Mouse (Mus musculus): ENCODE data around the gene Fam49a. TPM values are rescaled to one million over a fixed set of nuclear protein-coding genes. Genes with fewer than 3 reads are reported as not detected.

Fam49a gene
- total and polyA plus RNA-seq, 2 experiments from 2014 or later: 55.5 to 67.1 TPM

DNA sequence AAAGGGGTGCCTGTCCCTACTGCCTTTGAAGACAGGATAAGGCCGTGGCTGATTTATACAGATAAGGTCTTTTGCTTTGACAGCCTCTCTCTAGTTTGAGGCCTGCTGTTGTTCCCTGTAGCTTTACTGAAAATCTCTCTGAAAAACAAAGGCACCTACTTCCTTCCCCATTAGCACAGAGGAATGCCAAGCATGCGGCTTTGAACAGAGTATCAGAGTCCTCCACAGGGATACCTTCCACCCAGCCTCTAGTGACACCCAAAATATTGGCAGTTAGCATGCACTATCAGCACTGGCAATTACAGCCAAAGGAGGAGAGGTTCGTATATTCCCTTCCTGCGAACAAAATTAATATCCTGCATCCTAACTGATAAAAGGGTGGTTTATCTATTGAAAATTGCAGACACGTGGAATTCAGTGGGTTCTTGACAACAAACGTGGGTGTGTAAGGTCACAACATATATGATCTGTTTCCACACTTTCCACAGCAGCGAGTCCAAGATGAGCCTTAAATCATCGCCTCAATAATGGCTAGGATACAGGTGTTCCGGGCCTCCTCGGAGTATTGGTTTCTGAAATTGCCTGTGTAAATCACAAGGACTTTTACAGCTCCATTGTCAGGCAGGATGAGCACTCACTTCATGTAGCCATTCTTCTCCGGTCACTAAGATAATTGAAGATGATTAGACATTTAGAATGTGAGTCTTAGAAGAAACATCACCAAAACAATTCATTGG, 90.0 kb downstream of the Fam49a start:
- Histone ChIP-seq H3K27ac (0 out of 2 replicates have a peak overlapping the region, but pooled peaks have one; percentile 11), H3K4me2 (ENCODE audit: low read depth, low read length) (no peak overlapping the region)

DNA sequence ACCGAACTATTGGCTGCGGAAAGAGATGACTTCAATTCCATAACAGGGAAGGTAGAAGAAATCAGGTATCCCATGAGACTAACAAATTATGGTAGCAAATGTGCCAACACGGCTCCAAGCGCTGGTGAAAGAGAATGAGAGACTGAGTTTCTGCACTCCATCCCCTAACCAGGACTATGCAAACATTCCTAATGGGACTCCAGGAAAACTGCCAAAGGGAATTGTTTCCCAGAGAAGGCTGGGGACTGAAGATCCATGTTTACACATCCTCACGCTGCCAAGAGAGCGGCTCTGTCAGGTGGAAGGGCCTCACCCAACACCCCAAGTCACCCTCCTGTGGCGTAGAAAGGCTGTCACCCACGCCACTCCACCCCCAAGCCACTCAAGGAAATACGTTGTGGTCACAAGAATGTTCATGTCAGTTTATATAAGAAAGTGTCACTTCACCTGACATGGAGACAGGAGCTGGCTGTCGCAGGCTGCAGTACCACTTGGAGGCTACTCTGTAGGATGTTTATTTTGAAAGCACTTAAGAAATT, 92.2 kb downstream of the Fam49a start:
- no peaks in the 10 kb centered on the region for H3K36me3 ChIP-seq (ENCODE audit: insufficient read depth, low read length)
- H3K4me1 ChIP-seq (ENCODE audit: insufficient read depth, low read length): peaks cover 5% of the 10 kb centered on the region
- H3K4me3 ChIP-seq (ENCODE audit: low read length): no peak overlapping the region
- ATAC-seq (no peak), DNase-seq (ENCODE audit: low spot score) (no peak)
- no peak overlapping the region for H3K4me2 ChIP-seq (ENCODE audit: low read depth, low read length)
- H3K9me3 ChIP-seq (ENCODE audit: low read length): no peaks in the 10 kb centered on the region
- H3K9ac ChIP-seq (replicated peaks; ENCODE audit: low read length): no peak overlapping the region
- H3K27me3 ChIP-seq (ENCODE audit: insufficient read depth, low read length): no peaks in the 10 kb centered on the region
- no peak for TF ChIP-seq CTCF (IDR thresholded peaks at IDR 0.05; ENCODE audit: low read depth)
- WGBS: 71% methylated on average over 10 of the region's 10 CpGs
- H3K27ac ChIP-seq: no peak overlapping the region

More for the DNA sequence above, 90.0 kb downstream of the Fam49a start:
- ATAC-seq: no peak
- H3K4me3 ChIP-seq (ENCODE audit: low read length): no peak overlapping the region
- no peak for DNase-seq (ENCODE audit: low spot score)
- 73% methylated on average over 11 of the region's 11 CpGs for WGBS
- H3K27me3 ChIP-seq (ENCODE audit: insufficient read depth, low read length): no peaks in the 10 kb centered on the region
- no peaks in the 10 kb centered on the region for H3K36me3 ChIP-seq (ENCODE audit: insufficient read depth, low read length)
- H3K4me1 ChIP-seq (ENCODE audit: insufficient read depth, low read length): peaks cover 5% of the 10 kb centered on the region
- no peaks in the 10 kb centered on the region for H3K9me3 ChIP-seq (ENCODE audit: low read length)
- no peak overlapping the region for H3K9ac ChIP-seq (replicated peaks; ENCODE audit: low read length)
- TF ChIP-seq CTCF (IDR thresholded peaks at IDR 0.05; ENCODE audit: low read depth): no peak

DNA sequence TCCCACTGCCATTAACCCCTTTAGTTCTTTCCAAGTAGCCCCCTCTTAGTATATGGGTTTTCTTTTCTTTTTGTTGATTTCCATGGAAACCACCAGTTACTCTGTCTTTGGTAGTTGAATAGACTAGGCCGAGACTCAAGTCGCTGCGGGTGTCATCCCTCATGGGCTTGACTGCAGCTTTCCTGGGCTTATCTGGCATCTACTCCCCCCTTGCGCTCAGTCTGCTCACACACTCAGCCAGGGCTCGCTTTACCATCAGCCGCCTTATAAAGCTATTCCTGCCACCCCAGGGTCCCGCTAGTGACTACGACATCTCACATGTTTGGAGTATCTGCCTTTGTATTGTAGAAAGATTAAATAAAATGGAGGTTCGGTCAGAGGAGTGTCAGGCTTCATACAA, 94.1 kb downstream of the Fam49a start:
- H3K36me3 ChIP-seq (ENCODE audit: insufficient read depth, low read length): no peaks in the 10 kb centered on the region
- H3K4me3 ChIP-seq (ENCODE audit: low read length): no peak overlapping the region
- H3K9me3 ChIP-seq (ENCODE audit: low read length): no peaks in the 10 kb centered on the region
- peak; percentile 12 for DNase-seq (ENCODE audit: low spot score)
- peak overlapping the region; percentile 36; the same call in 1 of the 2 replicates for H3K27ac ChIP-seq
- WGBS: 54% methylated on average over 9 of the region's 9 CpGs
- no peaks in the 10 kb centered on the region for H3K27me3 ChIP-seq (ENCODE audit: insufficient read depth, low read length)
- peaks cover 5% of the 10 kb centered on the region for H3K4me1 ChIP-seq (ENCODE audit: insufficient read depth, low read length)
- no peak for TF ChIP-seq CTCF (IDR thresholded peaks at IDR 0.05; ENCODE audit: low read depth)
- no peak overlapping the region for H3K4me2 ChIP-seq (ENCODE audit: low read depth, low read length)
- peak; percentile 43; the same call in 1 of the 2 replicates for ATAC-seq
- H3K9ac ChIP-seq (replicated peaks; ENCODE audit: low read length): no peak overlapping the region

DNA sequence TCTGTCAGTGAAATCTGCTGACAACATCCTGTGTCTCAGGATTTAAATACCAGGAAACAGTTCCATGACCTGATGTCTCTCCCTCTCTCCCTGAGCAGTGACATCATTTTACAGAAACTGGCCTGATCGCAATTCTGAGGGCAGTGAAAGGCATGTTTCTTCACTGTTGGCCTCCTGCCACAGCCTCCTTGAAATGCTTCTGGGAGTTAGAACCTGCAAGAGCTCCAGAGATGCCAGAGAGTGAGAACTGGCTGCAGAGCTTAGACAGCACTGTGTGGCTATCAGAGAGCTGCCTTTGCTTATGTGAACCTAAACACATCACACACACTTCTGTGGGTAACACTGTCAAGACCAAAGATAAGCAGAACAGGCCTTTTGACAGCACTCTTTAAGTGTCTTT, 94.5 kb downstream of the Fam49a start:
- peak; percentile 60 for ATAC-seq
- no peaks in the 10 kb centered on the region for H3K9me3 ChIP-seq (ENCODE audit: low read length)
- H3K36me3 ChIP-seq (ENCODE audit: insufficient read depth, low read length): no peaks in the 10 kb centered on the region
- H3K9ac ChIP-seq (replicated peaks; ENCODE audit: low read length): no peak overlapping the region
- peaks cover 5% of the 10 kb centered on the region for H3K4me1 ChIP-seq (ENCODE audit: insufficient read depth, low read length)
- no peak overlapping the region for H3K4me2 ChIP-seq (ENCODE audit: low read depth, low read length)
- no peak overlapping the region for H3K4me3 ChIP-seq (ENCODE audit: low read length)
- H3K27ac ChIP-seq: peak overlapping the region; percentile 36; the same call in 1 of the 2 replicates
- TF ChIP-seq CTCF (IDR thresholded peaks at IDR 0.05; ENCODE audit: low read depth): no peak
- no peaks in the 10 kb centered on the region for H3K27me3 ChIP-seq (ENCODE audit: insufficient read depth, low read length)
- 33% methylated on average over 1 of the region's 1 CpGs for WGBS
- peak; percentile 62 for DNase-seq (ENCODE audit: low spot score)

DNA sequence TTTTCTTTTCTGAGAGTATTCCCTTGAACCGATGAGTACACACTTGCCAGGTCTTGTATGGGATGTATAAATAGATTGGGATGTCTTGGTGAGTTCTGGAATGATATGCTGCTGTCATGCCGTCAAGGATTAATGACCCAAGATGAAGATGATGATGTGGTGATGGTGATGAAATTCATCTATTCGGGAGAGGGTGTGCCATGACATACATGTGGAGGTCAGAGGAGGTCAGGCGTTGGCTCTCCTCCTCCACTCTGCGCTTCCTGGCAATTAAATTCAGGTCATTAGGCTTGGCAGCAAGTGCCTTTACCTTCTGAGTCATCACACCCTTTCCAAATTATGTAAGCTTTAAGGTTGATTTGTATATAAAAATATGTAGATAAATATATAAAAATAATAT, 95.0 kb downstream of the Fam49a start:
- Histone ChIP-seq H3K36me3 (ENCODE audit: insufficient read depth, low read length) (peaks cover 2% of the 10 kb centered on the region; the same call in 1 of the 2 replicates), H3K9me3 (ENCODE audit: low read length) (no peaks in the 10 kb centered on the region), H3K4me3 (ENCODE audit: low read length) (no peak overlapping the region), H3K27me3 (ENCODE audit: insufficient read depth, low read length) (no peaks in the 10 kb centered on the region), H3K4me1 (ENCODE audit: insufficient read depth, low read length) (peaks cover 5% of the 10 kb centered on the region), H3K9ac (replicated peaks; ENCODE audit: low read length) (no peak overlapping the region), H3K4me2 (ENCODE audit: low read depth, low read length) (no peak overlapping the region), H3K27ac (peak overlapping the region; percentile 36; the same call in 1 of the 2 replicates)
- no peak for ATAC-seq
- TF ChIP-seq CTCF (IDR thresholded peaks at IDR 0.05; ENCODE audit: low read depth): no peak
- 75% methylated on average over 5 of the region's 5 CpGs for WGBS
- no peak for DNase-seq (ENCODE audit: low spot score)

DNA sequence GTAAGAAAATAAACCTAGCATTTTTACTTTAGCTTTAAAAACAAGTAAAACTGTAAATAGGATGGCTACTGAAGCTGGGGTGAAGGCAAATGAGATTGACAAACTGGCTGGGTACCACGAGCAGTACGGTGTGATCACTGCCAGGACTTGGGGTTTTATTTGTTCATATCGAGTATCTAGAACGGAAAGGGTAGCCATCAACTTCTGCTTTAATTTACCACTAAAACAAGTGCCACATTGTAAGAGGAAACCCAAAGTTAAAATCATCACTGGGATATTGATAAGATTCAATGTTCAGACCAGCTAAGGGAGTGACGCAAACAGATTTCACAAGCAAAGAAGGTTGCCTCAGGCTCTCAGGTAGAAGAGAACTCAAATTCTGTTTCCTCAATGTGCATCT, 98.0 kb downstream of the Fam49a start:
- DNase-seq (ENCODE audit: low spot score) (no peak), ATAC-seq (no peak)
- Histone ChIP-seq H3K27me3 (ENCODE audit: insufficient read depth, low read length) (no peaks in the 10 kb centered on the region), H3K36me3 (ENCODE audit: insufficient read depth, low read length) (peaks cover 15% of the 10 kb centered on the region), H3K27ac (no peak overlapping the region), H3K4me1 (ENCODE audit: insufficient read depth, low read length) (peaks cover 5% of the 10 kb centered on the region), H3K9me3 (ENCODE audit: low read length) (no peaks in the 10 kb centered on the region), H3K4me2 (ENCODE audit: low read depth, low read length) (no peak overlapping the region), H3K4me3 (ENCODE audit: low read length) (no peak overlapping the region), H3K9ac (replicated peaks; ENCODE audit: low read length) (no peak overlapping the region)
- TF ChIP-seq CTCF (IDR thresholded peaks at IDR 0.05; ENCODE audit: low read depth): no peak
- 90% methylated on average over 5 of the region's 5 CpGs for WGBS

DNA sequence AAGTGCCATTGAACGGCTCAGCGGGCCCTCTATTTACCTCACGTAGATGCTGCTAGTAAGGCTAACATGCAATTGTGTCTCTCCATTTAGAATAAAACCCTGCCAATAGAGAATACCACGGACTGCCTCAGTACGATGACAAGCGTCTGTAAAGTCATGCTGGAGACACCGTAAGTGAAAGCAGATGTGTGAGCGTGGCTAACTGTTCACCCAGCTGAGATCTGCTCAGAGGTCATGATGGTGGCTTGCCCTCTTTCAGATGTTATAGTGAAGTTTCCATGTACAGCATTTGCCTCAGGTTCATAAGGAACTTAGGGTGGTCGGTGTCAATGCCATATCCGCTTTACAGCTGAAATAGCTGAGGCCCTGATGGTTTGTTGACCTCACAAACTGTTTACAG, 100.4 kb downstream of the Fam49a start:
- Histone ChIP-seq H3K4me1 (ENCODE audit: insufficient read depth, low read length) (no peaks in the 10 kb centered on the region), H3K4me3 (ENCODE audit: low read length) (no peak overlapping the region), H3K36me3 (ENCODE audit: insufficient read depth, low read length) (peaks cover 22% of the 10 kb centered on the region), H3K4me2 (ENCODE audit: low read depth, low read length) (no peak overlapping the region), H3K9ac (replicated peaks; ENCODE audit: low read length) (no peak overlapping the region), H3K9me3 (ENCODE audit: low read length) (no peaks in the 10 kb centered on the region), H3K27ac (no peak overlapping the region), H3K27me3 (ENCODE audit: insufficient read depth, low read length) (no peaks in the 10 kb centered on the region)
- ATAC-seq (no peak), DNase-seq (ENCODE audit: low spot score) (no peak)
- WGBS: 86% methylated on average over 10 of the region's 10 CpGs
- no peak for TF ChIP-seq CTCF (IDR thresholded peaks at IDR 0.05; ENCODE audit: low read depth)
